Mouse (Mus musculus): ENCODE results near the gene Gpr83. TPM values are rescaled to one million over a fixed set of nuclear protein-coding genes. Genes with fewer than 3 reads are reported as not detected.

Gene Gpr83
- polyA plus RNA-seq, 2 experiments = not detected

GRCm38 (mm10) chr9:14907816-14908415 is 47.9 kb downstream of the Gpr83 start:
- DNase-seq (ENCODE audit: low read depth in 3 of 3, low spot score in 3 of 3) = no peak

GRCm38 (mm10) chr9:14909981-14910380 is 50.0 kb downstream of the Gpr83 start:
- Histone ChIP-seq H3K36me3 (replicated peaks; ENCODE audit: control insufficient read depth, insufficient read depth, low read depth) (no peaks in the 10 kb centered on the region), H3K27me3 (ENCODE audit: control insufficient read depth, insufficient read depth, low read length) (no peaks in the 10 kb centered on the region), H3K4me1 (replicated peaks; ENCODE audit: control insufficient read depth in 2 of 2, insufficient read depth in 2 of 2, low read length in 1 of 2) (no peaks in the 10 kb centered on the region; a peak in 1 of 4 replicates), H3K4me3 (ENCODE audit: insufficient read depth in 1 of 2, low read depth in 2 of 2, low read length in 2 of 2) (no peak overlapping the region), H3K4me2 (ENCODE audit: low read depth) (no peak overlapping the region), H3K9me3 (ENCODE audit: control insufficient read depth, low read length) (no peaks in the 10 kb centered on the region), H3K9ac (replicated peaks) (no peak overlapping the region), H3K27ac (no peak overlapping the region)
- ATAC-seq (ENCODE audit: insufficient read depth) (no peak), DNase-seq (ENCODE audit: low read depth in 3 of 3, low spot score in 3 of 3) (no peak)
- TF ChIP-seq EP300 (IDR thresholded peaks at IDR 0.05; ENCODE audit: low read depth) (no peak), CTCF (IDR thresholded peaks at IDR 0.05; ENCODE audit: low read depth) (no peak)
- 52% methylated on average over 5 of the region's 5 CpGs for WGBS (ENCODE audit: insufficient replicate concordance)

More at GRCm38 (mm10) chr9:14907816-14908415, 47.9 kb downstream of the Gpr83 start:
- Histone ChIP-seq H3K4me3 (ENCODE audit: insufficient read depth in 1 of 2, low read depth in 2 of 2, low read length in 2 of 2) (no peak overlapping the region), H3K9me3 (ENCODE audit: control insufficient read depth, low read length) (no peaks in the 10 kb centered on the region), H3K27me3 (ENCODE audit: control insufficient read depth, insufficient read depth, low read length) (no peaks in the 10 kb centered on the region), H3K4me2 (ENCODE audit: low read depth) (no peak overlapping the region), H3K27ac (no peak overlapping the region), H3K4me1 (replicated peaks; ENCODE audit: control insufficient read depth in 2 of 2, insufficient read depth in 2 of 2, low read length in 1 of 2) (no peaks in the 10 kb centered on the region; a peak in 1 of 4 replicates), H3K36me3 (replicated peaks; ENCODE audit: control insufficient read depth, insufficient read depth, low read depth) (no peaks in the 10 kb centered on the region), H3K9ac (replicated peaks) (no peak overlapping the region)
- 48% methylated on average over 7 of the region's 7 CpGs for WGBS (ENCODE audit: insufficient replicate concordance)
- no peak for TF ChIP-seq EP300 (IDR thresholded peaks at IDR 0.05; ENCODE audit: low read depth)
- TF ChIP-seq CTCF (IDR thresholded peaks at IDR 0.05; ENCODE audit: low read depth) = no peak
- ATAC-seq (ENCODE audit: insufficient read depth) = no peak

- Histone ChIP-seq H3K4me3 (ENCODE audit: insufficient read depth in 1 of 2, low read depth in 2 of 2, low read length in 2 of 2) (no peak overlapping the region), H3K9me3 (ENCODE audit: control insufficient read depth, low read length) (no peaks in the 10 kb centered on the region), H3K4me1 (replicated peaks; ENCODE audit: control insufficient read depth in 2 of 2, insufficient read depth in 2 of 2, low read length in 1 of 2) (no peaks in the 10 kb centered on the region), H3K36me3 (replicated peaks; ENCODE audit: control insufficient read depth, insufficient read depth, low read depth) (no peaks in the 10 kb centered on the region), H3K27ac (no peak overlapping the region), H3K9ac (replicated peaks) (no peak overlapping the region), H3K4me2 (ENCODE audit: low read depth) (no peak overlapping the region), H3K27me3 (ENCODE audit: control insufficient read depth, insufficient read depth, low read length) (no peaks in the 10 kb centered on the region)
- no peak for DNase-seq (ENCODE audit: low read depth in 3 of 3, low spot score in 3 of 3)
- no peak for TF ChIP-seq EP300 (IDR thresholded peaks at IDR 0.05; ENCODE audit: low read depth)
- TF ChIP-seq CTCF (IDR thresholded peaks at IDR 0.05; ENCODE audit: low read depth) = no peak
- no peak for ATAC-seq (ENCODE audit: insufficient read depth)
- WGBS (ENCODE audit: insufficient replicate concordance) = 49% methylated on average over 2 of the region's 2 CpGs
Measured at GRCm38 (mm10) chr9:14912037-14912436, 52.0 kb downstream of the Gpr83 start.

- no peak for TF ChIP-seq EP300 (IDR thresholded peaks at IDR 0.05; ENCODE audit: low read depth)
- no peak for TF ChIP-seq CTCF (IDR thresholded peaks at IDR 0.05; ENCODE audit: low read depth)
- Histone ChIP-seq H3K9me3 (ENCODE audit: control insufficient read depth, low read length) (no peaks in the 10 kb centered on the region), H3K4me2 (ENCODE audit: low read depth) (no peak overlapping the region), H3K36me3 (replicated peaks; ENCODE audit: control insufficient read depth, insufficient read depth, low read depth) (no peaks in the 10 kb centered on the region), H3K4me3 (ENCODE audit: insufficient read depth in 1 of 2, low read depth in 2 of 2, low read length in 2 of 2) (no peak overlapping the region), H3K9ac (replicated peaks) (no peak overlapping the region), H3K4me1 (replicated peaks; ENCODE audit: control insufficient read depth in 2 of 2, insufficient read depth in 2 of 2, low read length in 1 of 2) (no peaks in the 10 kb centered on the region), H3K27me3 (ENCODE audit: control insufficient read depth, insufficient read depth, low read length) (no peaks in the 10 kb centered on the region), H3K27ac (no peak overlapping the region)
- WGBS (ENCODE audit: insufficient replicate concordance) = 88% methylated on average over 2 of the region's 2 CpGs
- ATAC-seq (ENCODE audit: insufficient read depth) (no peak), DNase-seq (ENCODE audit: low read depth in 3 of 3, low spot score in 3 of 3) (no peak)
Measured at GRCm38 (mm10) chr9:14917661-14918060, 57.7 kb downstream of the Gpr83 start.

GRCm38 (mm10) chr9:14918825-14919668 is 59.0 kb downstream of the Gpr83 start:
- Histone ChIP-seq H3K36me3 (replicated peaks; ENCODE audit: control insufficient read depth, insufficient read depth, low read depth) (no peaks in the 10 kb centered on the region), H3K9ac (replicated peaks) (no peak overlapping the region), H3K27me3 (ENCODE audit: control insufficient read depth, insufficient read depth, low read length) (no peaks in the 10 kb centered on the region), H3K27ac (no peak overlapping the region), H3K9me3 (ENCODE audit: control insufficient read depth, low read length) (no peaks in the 10 kb centered on the region), H3K4me1 (replicated peaks; ENCODE audit: control insufficient read depth in 2 of 2, insufficient read depth in 2 of 2, low read length in 1 of 2) (no peaks in the 10 kb centered on the region), H3K4me3 (ENCODE audit: insufficient read depth in 1 of 2, low read depth in 2 of 2, low read length in 2 of 2) (no peak overlapping the region), H3K4me2 (ENCODE audit: low read depth) (no peak overlapping the region)
- 65% methylated on average over 5 of the region's 5 CpGs for WGBS (ENCODE audit: insufficient replicate concordance)
- no peak for DNase-seq (ENCODE audit: low read depth in 3 of 3, low spot score in 3 of 3)
- ATAC-seq (ENCODE audit: insufficient read depth) = no peak
- TF ChIP-seq EP300 (IDR thresholded peaks at IDR 0.05; ENCODE audit: low read depth) (no peak), CTCF (IDR thresholded peaks at IDR 0.05; ENCODE audit: low read depth) (no peak)

Other genes with a start within 250 kb of the Gpr83 start
- gene Amotl1, start 215.2 kb upstream of the Gpr83 start, polyA plus RNA-seq (2012; rRNA removed) = 1.9 and 2.0 TPM in 2 replicates
- 1.7 and 1.8 TPM in 2 replicates for gene Amotl1, start 215.2 kb upstream of the Gpr83 start, polyA plus RNA-seq (2014; fragmentation: Nextera tagmentation; extraction: Ambion mirVana)
- 0.04 and 0.08 TPM in 2 replicates for gene Piwil4, start 119.5 kb upstream of the Gpr83 start, polyA plus RNA-seq (2012; rRNA removed)
- gene Piwil4, start 119.5 kb upstream of the Gpr83 start, polyA plus RNA-seq (2014; fragmentation: Nextera tagmentation; extraction: Ambion mirVana) = 0.13 TPM in 1 of 2 replicates, not detected in the other
- 0.30 and 0.39 TPM in 2 replicates for gene Fut4, start 107.8 kb upstream of the Gpr83 start, polyA plus RNA-seq (2012; rRNA removed)
- 0.37 and 0.66 TPM in 2 replicates for gene Fut4, start 107.8 kb upstream of the Gpr83 start, polyA plus RNA-seq (2014; fragmentation: Nextera tagmentation; extraction: Ambion mirVana)
- not detected in 2 replicates for gene 1700012B09Rik, start 89.2 kb upstream of the Gpr83 start, polyA plus RNA-seq (2012; rRNA removed)
- gene 1700012B09Rik, start 89.2 kb upstream of the Gpr83 start, polyA plus RNA-seq (2014; fragmentation: Nextera tagmentation; extraction: Ambion mirVana) = not detected in 2 replicates
- gene Mre11a, start 75.6 kb upstream of the Gpr83 start, polyA plus RNA-seq (2012; rRNA removed) = 4.1 and 7.1 TPM in 2 replicates
- 12.9 and 15.2 TPM in 2 replicates for gene Mre11a, start 75.6 kb upstream of the Gpr83 start, polyA plus RNA-seq (2014; fragmentation: Nextera tagmentation; extraction: Ambion mirVana)
- 8.3 and 13.6 TPM in 2 replicates for gene Ankrd49, start 75.4 kb upstream of the Gpr83 start, polyA plus RNA-seq (2012; rRNA removed)
- 28.4 and 29.5 TPM in 2 replicates for gene Ankrd49, start 75.4 kb upstream of the Gpr83 start, polyA plus RNA-seq (2014; fragmentation: Nextera tagmentation; extraction: Ambion mirVana)
- not detected in 2 replicates for gene Izumo1r, start 43.7 kb downstream of the Gpr83 start, polyA plus RNA-seq (2012; rRNA removed)
- gene Izumo1r, start 43.7 kb downstream of the Gpr83 start, polyA plus RNA-seq (2014; fragmentation: Nextera tagmentation; extraction: Ambion mirVana) = not detected in 2 replicates
- gene Panx1, start 185.3 kb downstream of the Gpr83 start, polyA plus RNA-seq (2012; rRNA removed) = 0.92 and 2.8 TPM in 2 replicates
- gene Panx1, start 185.3 kb downstream of the Gpr83 start, polyA plus RNA-seq (2014; fragmentation: Nextera tagmentation; extraction: Ambion mirVana) = 4.6 and 4.7 TPM in 2 replicates